Mouse (Mus musculus) ES-E14 (cell line): Measurements from ENCODE around the gene Gm11032.
"Not testable (repeated sequence)": the region's sequence is repeated elsewhere in the genome, so short reads cannot be mapped to it uniquely, and the experiment has no call there.

Experiments
- CHD2 ChIP-seq: IDR thresholded peaks from 2 replicates; pipeline ENCODE4 v1.6.1; 2014; ENCODE audit warnings: mild to moderate bottlenecking, low read depth, low read length, inconsistent platforms
- HCFC1 ChIP-seq: IDR thresholded peaks from 2 replicates; pipeline ENCODE4 v1.6.1; 2012; ENCODE audit warnings: low read length, inconsistent platforms, borderline replicate concordance; ENCODE audit not compliant: insufficient read depth
- MAFK ChIP-seq: IDR thresholded peaks from 2 replicates; pipeline ENCODE4 v1.6.1; 2014; ENCODE audit warnings: mild to moderate bottlenecking, low read depth, low read length, inconsistent platforms; ENCODE audit not compliant: insufficient read depth
- ZC3H11A ChIP-seq: IDR thresholded peaks from 2 replicates; pipeline ENCODE4 v1.6.1; 2012; ENCODE audit warnings: low read depth, mild to moderate bottlenecking, inconsistent platforms, low read length, borderline replicate concordance

GRCm38 (mm10) chr11:4645180-4645579, 25.3 kb downstream of the Gm11032 start:
- TF ChIP-seq ZC3H11A, HCFC1, MAFK, CHD2: not testable (repeated sequence)
